Mouse (Mus musculus) spleen, postnatal 14 days (tissue): Measurements from ENCODE around the gene Fzd4.

Source experiments
- DNase-seq, 2 experiments: peaks; one replicate each; pipeline ENCODE4 v3.0.0; 2021 to 2022; ENCODE audit warnings: low spot score in 2 of 2

The Fzd4 gene

DNA sequence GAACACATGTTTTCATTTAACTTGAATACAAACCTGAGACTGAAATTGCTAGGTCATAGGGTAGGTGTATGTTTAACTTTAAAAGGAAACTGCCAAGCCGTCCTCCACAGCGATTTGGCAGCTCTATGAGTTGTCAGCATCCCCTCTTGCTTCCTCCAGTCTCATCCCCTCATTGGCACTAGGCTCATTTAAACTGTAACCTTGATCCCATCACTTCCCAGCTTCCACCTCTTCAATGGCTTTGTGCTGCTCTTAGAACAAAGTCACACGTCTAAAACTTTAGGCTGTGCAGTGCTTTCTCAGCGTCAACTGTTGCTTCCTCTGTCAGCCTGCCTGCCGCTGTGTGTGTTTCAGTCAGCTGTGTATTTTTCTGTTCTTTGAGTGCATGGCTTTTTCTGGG is 22.9 kb downstream of the Fzd4 start:
- no peak for DNase-seq

DNA sequence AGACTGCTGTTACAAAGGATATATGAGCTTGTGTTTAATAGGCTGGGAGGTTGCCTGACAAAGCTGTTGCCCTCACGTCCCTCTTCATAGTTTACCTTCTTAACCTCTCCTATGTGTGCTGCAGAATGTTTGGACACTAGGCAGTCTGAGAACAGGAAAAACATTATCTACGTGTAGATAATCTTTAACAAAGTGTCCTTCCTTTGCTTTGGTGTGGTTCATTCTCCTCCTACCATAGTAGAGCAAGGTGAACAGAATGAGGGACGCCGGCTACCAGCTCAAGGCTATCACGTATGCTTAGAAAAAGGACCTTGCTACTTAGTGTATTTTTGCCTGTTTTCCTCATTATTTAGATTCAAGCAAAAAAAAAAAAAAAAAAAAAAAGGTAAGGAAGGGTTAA is 24.6 kb downstream of the Fzd4 start:
- no peak for DNase-seq

DNA sequence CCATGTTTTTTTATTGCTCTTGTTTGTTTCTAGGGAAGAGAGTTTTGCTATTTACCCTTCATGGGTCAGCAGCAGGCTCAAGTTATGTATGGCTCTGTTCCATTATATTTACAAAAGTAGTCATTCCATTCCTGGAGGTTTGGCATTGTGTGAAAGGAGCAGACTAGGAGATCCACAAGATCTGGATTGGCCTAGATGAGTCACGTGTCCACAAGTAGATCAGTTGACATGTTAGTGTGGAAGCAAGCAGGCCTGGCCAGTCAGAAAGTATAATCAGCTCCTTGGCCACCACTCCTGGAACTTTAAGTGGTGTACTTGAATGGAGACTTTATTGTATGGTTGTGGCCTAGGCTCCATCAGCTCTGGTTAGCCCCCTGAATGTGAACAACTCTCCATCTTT is 25.2 kb downstream of the Fzd4 start:
- DNase-seq: no peak

DNA sequence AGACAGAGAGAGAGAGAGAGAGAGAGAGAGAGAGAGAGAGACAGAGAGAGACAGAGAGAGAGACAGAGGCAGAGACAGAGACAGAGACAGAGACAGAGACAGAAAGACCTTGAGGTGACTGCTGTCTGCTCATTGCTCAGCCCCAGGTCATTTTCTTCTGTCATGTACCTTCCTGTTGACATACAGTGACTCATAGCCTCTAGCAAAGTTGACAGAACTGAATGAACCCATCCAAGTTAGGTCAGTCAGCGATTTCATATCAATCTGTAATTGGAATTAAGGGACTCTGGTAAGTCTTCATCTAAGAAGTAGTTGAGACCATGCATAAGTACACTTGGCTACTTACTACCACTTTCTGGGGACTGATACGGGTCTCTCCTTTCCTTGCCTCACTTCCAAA is 27.0 kb downstream of the Fzd4 start:
- DNase-seq: no peak

DNA sequence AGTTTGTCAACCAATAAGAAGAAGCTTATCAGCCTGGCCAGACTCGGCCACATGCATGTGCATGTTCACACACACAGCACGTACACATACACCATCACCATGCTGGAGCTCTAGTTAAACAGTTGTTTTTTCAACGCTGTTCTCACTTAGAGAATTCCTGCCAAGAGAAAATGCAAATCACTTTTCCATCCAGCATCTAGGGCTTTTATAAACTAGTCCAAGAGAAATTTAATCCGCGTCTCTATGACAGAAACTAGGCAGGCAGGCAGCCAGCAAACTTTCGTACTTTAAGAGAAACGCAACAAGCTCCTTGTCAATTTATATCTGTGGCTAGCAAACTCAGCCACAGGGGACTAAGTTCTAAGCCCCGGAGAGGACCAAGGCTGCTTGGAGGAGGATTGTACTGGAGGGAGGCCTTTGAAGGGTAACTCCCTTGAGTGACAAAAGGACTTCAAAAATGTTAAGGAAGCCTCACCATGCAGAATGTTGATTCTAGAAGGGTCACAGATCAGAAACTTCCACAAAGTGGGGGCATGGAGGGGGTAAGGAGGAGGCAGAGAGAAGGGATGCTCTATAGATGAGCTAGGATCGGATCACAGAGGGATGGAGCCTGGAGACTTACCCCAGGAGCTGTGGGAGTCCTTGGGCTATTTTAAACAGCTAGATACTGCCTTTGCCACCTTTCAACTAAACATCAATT is 29.2 kb downstream of the Fzd4 start:
- no peak for DNase-seq

- DNase-seq: no peak
Measured at GRCm38 (mm10) chr7:89433893-89434616, 29.9 kb downstream of the Fzd4 start.

GRCm38 (mm10) chr7:89436404-89436803 is 32.2 kb downstream of the Fzd4 start:
- no peak for DNase-seq

GRCm38 (mm10) chr7:89437589-89437988 is 33.4 kb downstream of the Fzd4 start:
- DNase-seq: peak in 1 of 2 experiments; percentile 1

DNA sequence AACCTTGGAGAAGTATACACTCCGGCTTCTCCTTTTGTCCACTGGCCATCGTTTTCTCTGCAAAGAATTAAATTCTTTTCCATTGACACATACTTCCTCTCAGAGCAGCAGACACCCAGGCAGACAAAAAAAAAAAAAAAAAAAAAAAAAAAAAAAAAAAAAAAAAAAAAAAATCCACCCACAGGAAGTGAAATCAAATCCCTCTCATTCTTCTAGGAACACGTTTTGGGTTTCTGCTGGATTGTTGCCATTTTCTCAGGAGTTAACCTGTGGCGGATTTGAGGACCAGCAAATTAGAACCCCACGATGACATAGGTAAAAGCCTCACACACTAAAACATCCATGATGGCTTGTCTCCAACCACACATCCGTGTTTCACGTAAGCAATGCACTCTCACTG is 37.1 kb downstream of the Fzd4 start:
- DNase-seq: no peak

DNA sequence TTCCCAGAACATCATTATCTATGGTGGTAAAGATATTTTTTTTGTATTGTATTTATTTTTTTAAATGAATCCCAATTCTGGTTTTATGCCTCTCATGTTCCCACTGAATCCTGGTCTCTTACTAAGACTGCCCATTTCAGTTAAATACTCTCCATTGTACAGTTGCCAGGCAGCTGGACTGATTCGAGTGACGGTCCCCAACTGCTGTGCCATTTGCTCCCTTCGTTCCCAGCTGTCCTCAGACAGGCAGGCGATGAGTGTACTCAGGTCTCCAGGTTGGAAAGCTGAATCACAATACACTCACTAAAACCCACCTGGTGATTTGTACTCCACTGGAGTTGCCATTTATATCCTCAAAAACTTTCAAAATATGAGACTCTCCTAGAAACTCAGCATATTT is 38.1 kb downstream of the Fzd4 start:
- DNase-seq: no peak

DNA sequence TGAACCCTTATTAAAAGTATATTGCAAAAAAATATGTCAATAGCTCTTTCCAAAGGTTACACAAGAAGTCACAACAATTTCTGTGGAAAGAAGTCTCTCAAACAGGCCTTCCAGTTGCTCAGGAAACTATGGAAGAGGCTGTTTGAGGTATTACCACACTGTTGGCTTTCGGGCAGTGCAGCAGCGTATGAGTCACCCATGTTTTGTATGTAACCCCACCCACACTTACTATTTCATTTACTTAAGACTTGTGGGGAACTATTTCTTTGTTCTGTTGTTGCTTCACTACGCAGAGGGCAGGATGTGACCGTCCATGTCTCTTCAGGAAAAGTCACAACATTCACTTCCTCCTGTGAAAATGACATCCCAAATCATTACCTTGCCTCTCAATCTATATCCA is 41.0 kb downstream of the Fzd4 start:
- no peak for DNase-seq

GRCm38 (mm10) chr7:89450312-89450711 is 46.2 kb downstream of the Fzd4 start:
- DNase-seq: no peak

DNA sequence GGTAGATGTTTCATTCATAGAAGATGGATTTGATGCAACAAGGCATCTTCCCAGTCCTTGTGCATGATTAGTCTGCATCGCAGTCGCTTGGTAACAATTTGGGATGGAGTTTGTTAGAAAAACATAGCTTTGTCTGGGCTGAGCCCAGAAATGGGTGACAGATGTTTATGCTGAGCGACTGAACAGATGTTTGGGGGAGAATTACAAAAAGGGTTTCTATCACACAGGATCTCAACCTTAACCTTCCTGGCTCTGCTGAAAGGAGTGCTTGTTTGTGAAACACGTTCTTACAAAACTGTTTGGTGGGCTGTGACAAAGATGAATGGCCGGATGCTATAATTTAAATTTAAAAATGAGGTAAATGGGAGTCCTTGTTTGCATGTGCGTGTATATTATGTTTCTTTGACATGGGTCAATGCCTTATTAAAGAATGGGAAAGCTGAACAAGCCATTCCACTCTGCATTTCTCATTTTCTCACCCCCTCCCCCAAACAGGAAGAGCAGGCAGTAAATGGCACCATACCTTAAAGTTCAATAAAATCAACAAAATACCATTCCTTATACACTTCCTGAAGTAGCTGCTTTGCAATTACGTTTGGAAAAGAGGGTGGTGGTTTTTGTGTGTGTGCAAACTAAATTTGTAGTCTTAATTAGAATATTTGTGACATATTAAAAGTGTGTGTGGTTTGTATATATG is 52.4 kb downstream of the Fzd4 start:
- DNase-seq: no peak

DNA sequence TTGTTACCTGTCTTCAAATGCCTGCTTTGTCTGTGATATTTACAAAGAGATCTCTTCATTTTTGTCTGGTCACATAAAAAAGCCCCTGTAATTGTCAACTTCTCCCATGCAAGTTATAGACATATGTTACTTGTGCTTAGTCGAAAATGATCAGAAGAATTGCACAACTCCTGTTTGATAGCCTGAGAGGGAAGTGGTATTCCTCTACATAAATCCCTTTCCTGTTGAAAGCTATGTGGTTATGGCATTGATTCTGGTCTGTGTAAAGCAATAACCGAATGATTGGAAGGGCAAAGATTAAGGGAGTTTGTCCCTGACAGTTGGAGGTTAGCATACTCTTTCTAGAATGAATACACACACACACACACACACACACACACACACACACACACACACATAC is 55.5 kb downstream of the Fzd4 start:
- DNase-seq: no peak

GRCm38 (mm10) chr7:89460911-89461310 is 56.8 kb downstream of the Fzd4 start:
- DNase-seq: no peak

DNA sequence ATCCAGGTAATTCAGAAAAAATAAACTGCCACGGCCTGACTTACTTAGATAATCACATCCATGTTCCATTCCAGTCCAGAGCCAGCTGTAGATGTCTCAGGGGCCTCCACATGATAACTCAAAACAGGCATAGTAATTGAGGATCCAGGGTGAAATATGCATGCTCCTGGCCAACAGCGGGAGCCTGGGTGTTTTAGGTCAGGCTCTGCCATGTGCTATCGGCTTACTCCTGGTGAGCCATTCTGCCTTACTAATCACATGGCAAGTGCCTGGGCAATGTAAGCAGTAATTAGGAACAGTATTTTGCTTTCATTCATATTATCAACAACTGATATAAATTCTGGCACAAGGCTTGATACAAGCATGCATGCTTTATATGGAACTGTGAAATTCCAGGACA is 57.2 kb downstream of the Fzd4 start:
- DNase-seq: no peak
